1 mouse cellular context compared by ENCODE assay signal in the genomic region with DNA sequence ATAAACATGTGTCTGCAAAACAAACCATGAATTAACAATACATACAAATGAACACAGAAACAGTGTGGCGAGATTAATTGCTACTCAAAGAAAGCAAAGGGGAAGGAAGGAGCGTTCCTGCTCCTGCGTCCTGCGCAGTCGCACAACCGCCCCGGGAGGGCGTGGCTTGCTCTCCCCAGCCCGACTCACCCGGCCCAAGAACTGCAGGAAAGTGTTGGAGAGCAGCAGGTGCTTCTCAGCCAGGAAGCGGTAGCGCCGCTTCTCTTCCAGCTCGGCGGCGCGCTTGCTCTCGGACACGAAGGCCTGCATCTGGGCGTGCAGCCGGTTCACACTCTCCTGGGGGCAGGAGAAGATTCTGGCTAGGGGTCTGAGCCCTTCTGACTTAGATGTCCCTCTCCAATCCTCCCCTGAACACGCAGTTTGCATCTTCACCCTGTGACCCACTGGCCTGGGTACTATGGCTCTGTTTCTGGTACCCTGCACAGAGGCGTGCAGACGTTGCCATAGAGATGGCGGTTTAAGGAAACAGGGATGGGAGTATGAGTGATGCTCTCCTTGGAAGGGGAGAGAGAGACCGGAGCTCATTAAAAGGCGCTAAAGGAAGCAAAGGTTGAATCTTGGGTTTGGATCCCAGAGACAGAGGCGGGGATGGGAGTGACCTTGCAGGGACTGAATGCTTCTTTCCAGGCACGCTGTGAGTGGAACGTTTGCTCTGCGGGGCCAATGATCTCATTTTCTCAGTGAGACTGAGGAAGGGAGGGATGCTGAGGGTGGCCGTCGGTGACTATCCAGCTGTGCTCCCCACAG.
TF ChIP-seq lines count a peak whose summit lies in the region.

No protein-coding gene starts in this region.

TF ChIP-seq in CH12.LX, 34 proteins besides CTCF, POLR2A, EP300 and RAD21 (continued from another document):
- TF ChIP-seq TCF12 (IDR thresholded peaks at IDR 0.05; ENCODE audit: low read depth, low read length), result peak; percentile 60; the same call in 1 of the 2 replicates
- no peak for TF ChIP-seq MEF2A (IDR thresholded peaks at IDR 0.05; ENCODE audit: borderline replicate concordance, low read depth, low read length)
- no peak for TF ChIP-seq ZKSCAN1 (IDR thresholded peaks at IDR 0.05; ENCODE audit: borderline replicate concordance, low read depth, low read length)
- TF ChIP-seq RCOR1 (conservative IDR thresholded peaks at IDR 0.05; ENCODE audit: low read depth, low read length), result no peak
- no peak for TF ChIP-seq KAT2A (IDR thresholded peaks at IDR 0.05; ENCODE audit: insufficient replicate concordance, low read length)
- no peak for TF ChIP-seq MAFK (IDR thresholded peaks at IDR 0.05; ENCODE audit: insufficient replicate concordance, low read length)
- no peak for TF ChIP-seq UBTF (IDR thresholded peaks at IDR 0.05; ENCODE audit: low read depth, low read length)
- no peak; the same call in 1 of the 2 replicates for TF ChIP-seq MAZ (IDR thresholded peaks at IDR 0.05; ENCODE audit: low read depth, low read length)
- TF ChIP-seq ZC3H11A (IDR thresholded peaks at IDR 0.05; ENCODE audit: low read depth, low read length), result no peak
- no peak for TF ChIP-seq POLR2AphosphoS2 (IDR thresholded peaks at IDR 0.05; ENCODE audit: low read depth, low read length)
- peak; percentile 91 for TF ChIP-seq NRF1 (IDR thresholded peaks at IDR 0.05; ENCODE audit: low read depth, low read length)
- peak; percentile 36; the same call in 1 of the 2 replicates for TF ChIP-seq NELFE (IDR thresholded peaks at IDR 0.05; ENCODE audit: low read depth, low read length)
- no peak for TF ChIP-seq SIN3A (IDR thresholded peaks at IDR 0.05; ENCODE audit: low read length)
- no peak for TF ChIP-seq ZNF384 (IDR thresholded peaks at IDR 0.05; ENCODE audit: low read depth, low read length)
- no peak for TF ChIP-seq CHD1 (IDR thresholded peaks at IDR 0.05; ENCODE audit: low read depth, low read length)
- TF ChIP-seq E2F4 (IDR thresholded peaks at IDR 0.05; ENCODE audit: insufficient replicate concordance, low read depth, low read length), result no peak
